Mouse (Mus musculus): ENCODE measurements around the gene Mfsd4a.

Mfsd4a gene

DNA sequence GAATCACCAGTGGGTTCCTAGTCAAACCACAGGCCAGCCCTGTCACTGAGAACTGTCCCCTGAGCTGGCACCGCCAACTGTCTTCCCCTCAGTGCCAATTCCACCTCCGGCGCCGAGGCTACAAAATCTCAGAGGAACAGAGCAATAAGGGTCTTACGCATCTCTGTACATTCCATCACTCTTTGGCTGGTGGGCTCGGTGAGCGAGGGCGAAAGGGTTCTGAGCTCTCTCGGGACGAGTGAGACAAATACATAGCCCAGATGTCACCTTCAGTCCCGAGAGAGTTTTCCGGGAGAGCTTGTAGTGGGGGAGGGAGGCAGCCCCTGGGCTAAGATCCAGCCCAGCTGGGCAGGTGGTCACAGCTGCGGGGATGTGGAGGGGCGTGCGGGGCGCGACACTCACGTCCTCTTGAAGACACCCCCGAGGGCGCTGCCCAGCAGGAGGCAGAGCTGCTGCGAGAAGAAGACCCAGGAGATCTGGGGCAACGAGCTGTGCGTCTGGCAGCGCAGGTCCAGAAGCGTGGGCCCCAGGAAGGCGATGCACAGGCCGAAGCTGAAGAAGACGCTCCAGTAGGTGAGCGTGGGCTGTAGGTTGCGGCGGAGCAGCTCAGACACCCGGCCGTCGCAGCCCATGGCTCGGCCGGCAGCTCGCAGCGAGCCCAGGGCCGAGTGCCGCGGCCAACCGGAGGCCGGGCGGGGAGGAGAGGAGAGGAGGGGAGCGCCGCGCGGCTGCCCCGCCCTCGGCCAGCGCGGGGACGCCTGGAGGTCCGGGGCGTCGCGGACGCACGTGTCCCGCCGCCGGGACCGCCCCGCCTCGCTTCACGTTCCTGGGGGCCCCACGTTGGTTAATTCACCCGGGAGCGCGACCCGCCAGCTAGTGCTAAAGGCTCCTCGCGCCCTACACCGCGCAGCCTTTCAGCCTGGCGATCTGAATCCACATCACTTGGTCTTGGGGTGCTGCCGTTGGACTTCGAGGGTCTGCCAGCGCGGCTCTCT lies at the start of gene Mfsd4a:
TSS of gene Mfsd4a (minus strand) at position 802 of the 995 bp plus-strand sequence.
- peak in 1 of 2 experiments; percentile 24 for DNase-seq (ENCODE audit: low spot score in 2 of 2)

DNA sequence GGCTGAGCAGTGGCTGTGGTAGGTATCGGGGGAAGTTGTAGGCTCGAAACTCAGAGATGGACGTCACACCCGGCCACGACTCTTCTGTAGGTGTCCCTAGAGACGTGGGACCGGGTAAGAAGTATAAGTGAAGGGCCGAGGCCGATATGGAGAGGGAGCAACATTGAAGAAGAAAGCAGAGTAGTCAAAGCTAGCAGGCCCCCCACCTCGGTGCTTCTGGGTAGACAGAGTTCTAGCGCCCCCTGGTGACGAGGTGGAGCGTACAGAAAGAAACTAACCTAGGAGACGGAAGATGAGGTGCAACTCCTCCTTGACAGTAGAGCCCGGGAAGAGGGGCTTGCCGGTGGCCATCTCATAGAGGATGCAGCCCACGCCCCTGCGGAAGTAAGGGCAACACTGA lies 48.7 kb upstream of the Mfsd4a start:
- DNase-seq (ENCODE audit: low spot score in 2 of 2), result peak; percentile 73 to 80

GRCm38 (mm10) chr1:132113098-132113497 lies 45.2 kb upstream of the Mfsd4a start:
- DNase-seq (ENCODE audit: low spot score in 2 of 2), result no peak

DNA sequence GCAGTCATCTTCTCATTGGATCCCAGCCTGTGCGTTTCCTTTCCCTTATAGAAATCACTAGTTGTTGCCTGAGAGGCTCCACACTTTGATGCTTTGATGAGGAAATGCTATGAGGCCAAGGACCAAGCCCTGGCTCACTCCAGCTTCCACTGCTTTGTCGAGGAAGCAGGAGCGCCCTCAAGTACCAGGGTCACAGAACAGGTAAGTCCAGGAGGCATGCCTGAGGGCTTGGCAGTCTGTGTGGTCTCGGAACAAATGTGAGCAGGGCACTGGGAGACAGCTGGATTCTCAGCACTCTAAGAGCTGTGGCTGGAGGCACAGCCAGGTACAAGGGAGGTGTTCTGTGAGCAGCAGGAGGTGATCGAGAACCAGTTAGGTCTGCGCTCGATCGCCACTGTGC lies 44.6 kb upstream of the Mfsd4a start:
- DNase-seq (ENCODE audit: low spot score in 2 of 2), result no peak

- DNase-seq (ENCODE audit: low spot score in 2 of 2), result no peak
Measured at GRCm38 (mm10) chr1:132111411-132111810, 43.5 kb upstream of the Mfsd4a start.

DNA sequence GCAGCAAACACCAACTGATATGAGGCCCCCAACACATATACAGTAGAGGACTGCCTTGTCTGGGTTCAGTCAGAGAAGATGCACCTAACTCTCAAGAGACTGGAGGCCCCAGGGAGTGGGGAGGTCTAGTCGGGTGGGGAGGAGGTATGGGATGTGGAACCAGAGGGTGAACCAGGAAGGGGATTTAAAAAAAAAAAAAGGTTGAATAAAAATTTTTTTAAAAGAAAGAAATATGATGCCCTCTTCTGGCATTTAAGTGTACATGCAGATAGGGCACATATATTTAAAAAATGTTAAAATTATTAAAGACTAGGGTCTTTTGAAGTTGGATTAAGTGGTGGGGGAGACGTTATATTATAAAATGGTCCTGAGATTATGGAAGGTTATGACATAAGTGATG lies 41.5 kb upstream of the Mfsd4a start:
- DNase-seq (ENCODE audit: low spot score in 2 of 2), result no peak

GRCm38 (mm10) chr1:132104353-132104752 lies 36.5 kb upstream of the Mfsd4a start:
- no peak for DNase-seq (ENCODE audit: low spot score in 2 of 2)

- no peak for DNase-seq (ENCODE audit: low spot score in 2 of 2)
Measured at GRCm38 (mm10) chr1:132101953-132102697, 34.3 kb upstream of the Mfsd4a start.

- no peak for DNase-seq (ENCODE audit: low spot score in 2 of 2)
Measured at GRCm38 (mm10) chr1:132099775-132100174, 31.9 kb upstream of the Mfsd4a start.

GRCm38 (mm10) chr1:132099016-132099415 lies 31.2 kb upstream of the Mfsd4a start:
- no peak for DNase-seq (ENCODE audit: low spot score in 2 of 2)

- no peak for DNase-seq (ENCODE audit: low spot score in 2 of 2)
Measured at GRCm38 (mm10) chr1:132098076-132098475, 30.2 kb upstream of the Mfsd4a start.

DNA sequence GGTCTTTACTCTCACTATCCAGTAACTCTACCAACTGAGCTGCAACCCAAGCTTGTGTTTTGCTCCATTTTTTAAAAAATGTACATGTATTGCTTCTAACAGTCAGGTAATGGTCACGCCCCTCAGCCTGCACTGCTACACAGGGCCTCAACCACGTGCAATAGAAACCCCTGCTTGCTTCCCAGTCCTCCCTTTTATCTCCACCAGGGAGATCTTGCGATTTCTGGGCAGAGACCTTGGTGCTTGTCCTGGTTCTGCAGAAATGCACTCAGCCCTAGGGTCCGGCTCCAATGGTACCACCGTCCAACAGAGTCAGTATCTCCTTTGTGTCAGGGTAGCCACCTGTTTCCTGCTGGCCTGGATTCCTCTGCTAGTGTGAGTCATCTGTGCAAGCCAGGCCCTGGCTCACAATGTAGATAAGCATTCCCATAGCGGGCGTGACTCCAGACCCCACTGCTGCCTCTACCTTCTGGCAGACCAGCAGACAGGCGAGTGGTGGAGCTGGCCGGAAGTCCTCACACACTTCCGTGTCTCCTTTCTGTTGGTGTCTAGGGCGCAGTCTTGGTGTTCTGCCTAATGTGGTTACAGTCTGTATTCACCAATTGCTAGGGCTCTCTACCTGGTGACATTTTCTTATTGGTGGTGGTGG lies 27.6 kb upstream of the Mfsd4a start:
- no peak for DNase-seq (ENCODE audit: low spot score in 2 of 2)

DNA sequence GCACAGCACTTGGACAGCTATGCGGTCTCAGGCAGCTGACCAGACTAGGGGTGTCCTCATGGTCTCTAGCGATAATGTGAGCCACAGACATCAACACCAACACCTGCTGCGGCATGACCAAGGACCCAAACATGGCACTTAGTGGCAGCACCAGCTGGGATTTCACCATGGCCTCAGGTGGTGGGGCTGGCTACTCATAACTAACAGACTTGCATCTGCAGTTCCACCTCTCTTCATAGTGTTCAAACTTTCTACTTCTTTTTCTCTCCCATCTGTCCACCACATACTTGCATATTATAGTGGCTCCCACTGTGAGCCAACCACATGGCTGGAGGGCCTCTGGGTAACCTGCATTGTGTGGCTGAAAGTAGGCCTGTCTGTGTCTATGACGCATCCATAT lies 25.4 kb upstream of the Mfsd4a start:
- no peak for DNase-seq (ENCODE audit: low spot score in 2 of 2)

GRCm38 (mm10) chr1:132090266-132090665 lies 22.4 kb upstream of the Mfsd4a start:
- no peak for DNase-seq (ENCODE audit: low spot score in 2 of 2)

DNA sequence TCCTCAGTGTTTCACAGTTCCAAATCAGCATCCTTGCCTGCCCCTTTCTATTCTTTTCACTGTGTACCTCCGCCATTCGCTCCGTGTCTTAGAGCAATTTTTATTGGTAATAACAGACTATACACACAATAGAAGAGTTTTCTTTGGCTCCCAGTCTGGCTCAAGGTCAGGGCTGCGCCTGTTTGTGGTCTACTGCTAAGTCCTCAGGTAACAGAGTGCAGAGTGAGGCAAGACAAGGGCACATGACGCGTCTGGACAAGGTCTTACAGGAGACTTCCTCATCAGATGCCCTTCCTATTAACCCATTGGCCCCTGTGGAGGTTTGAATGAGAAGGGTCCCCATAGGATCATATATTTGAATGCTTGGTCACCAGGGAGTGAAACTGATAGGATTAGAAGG lies 21.9 kb upstream of the Mfsd4a start:
- no peak for DNase-seq (ENCODE audit: low spot score in 2 of 2)

- DNase-seq (ENCODE audit: low spot score in 2 of 2), result no peak
Measured at GRCm38 (mm10) chr1:132088181-132088671, 20.4 kb upstream of the Mfsd4a start.

- no peak for DNase-seq (ENCODE audit: low spot score in 2 of 2)
Measured at GRCm38 (mm10) chr1:132085181-132086049, 17.6 kb upstream of the Mfsd4a start.

GRCm38 (mm10) chr1:132078413-132078812 lies 10.6 kb upstream of the Mfsd4a start:
- DNase-seq (ENCODE audit: low spot score in 2 of 2), result no peak

GRCm38 (mm10) chr1:132075576-132075975 lies 7.7 kb upstream of the Mfsd4a start:
- DNase-seq (ENCODE audit: low spot score in 2 of 2), result no peak

DNA sequence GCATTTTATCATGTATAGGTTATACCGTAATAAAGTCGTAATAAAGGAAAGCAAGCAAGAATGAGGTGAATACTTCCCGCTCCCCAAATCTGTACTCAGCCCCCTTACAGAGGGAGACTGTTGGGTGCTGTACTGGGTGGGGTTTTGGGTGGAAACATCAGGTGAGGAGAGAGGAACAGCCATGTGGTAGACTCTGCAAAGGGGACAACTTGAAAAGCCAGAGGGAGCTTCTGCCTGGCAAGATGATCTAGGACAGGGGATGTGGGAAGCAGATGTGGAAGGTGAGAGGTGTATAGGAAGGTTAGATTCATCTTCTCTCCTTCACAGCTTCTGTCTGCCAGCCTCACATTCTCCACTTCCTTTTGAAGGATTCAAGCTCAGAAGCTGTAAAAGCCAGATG lies 2.8 kb upstream of the Mfsd4a start:
- DNase-seq (ENCODE audit: low spot score in 2 of 2), result no peak

DNA sequence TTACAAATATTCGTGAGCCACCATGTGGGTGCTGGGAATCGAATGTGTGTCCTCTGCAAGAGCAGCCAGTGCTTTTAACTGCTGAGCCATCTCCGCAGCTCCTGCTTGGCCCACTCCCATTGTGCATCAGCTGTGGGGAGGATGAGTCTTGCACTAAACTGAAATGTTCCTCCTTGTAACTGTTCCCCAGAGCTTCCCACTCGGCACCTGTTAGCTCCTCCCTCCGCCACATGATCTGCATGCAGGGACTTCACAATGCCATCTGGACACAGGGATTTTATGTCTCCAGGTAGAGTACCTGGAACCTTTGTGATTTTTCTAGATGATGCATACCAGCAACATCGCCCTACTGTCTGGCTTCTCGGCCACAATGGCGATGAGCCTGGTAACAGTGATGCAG lies 1.6 kb upstream of the Mfsd4a start:
- no peak for DNase-seq (ENCODE audit: low spot score in 2 of 2)

Measured in cerebellum, postnatal 4 days (tissue).